In genomic region chr4:85045748-85046147, GRCm38 (mm10) we compare ENCODE assay signal across 27 mouse cellular contexts.
A peak's percentile ranks its signal among the peaks of the same experiment; 100 is the strongest.
DNase-seq lines count a peak whose midpoint lies in the region; ATAC-seq and TF ChIP-seq lines count a peak whose summit lies in the region.
"Had no signal": no experiment of that assay in that cellular context is flagged by ENCODE, and none has a peak within 500 bp of the region (broad histone marks: within the 10 kb centered on the region; RNA-seq: fewer than 3 reads in every experiment).

No protein-coding gene starts in this region.

- H3K4me1 ChIP-seq in hindbrain, embryonic 10.5 days (replicated peaks), result peaks cover 8% of the 10 kb centered on the region; the same call in 1 of the 2 replicates
- no peaks in the 10 kb centered on the region for H3K4me1 ChIP-seq in hindbrain, embryonic 12.5 days
- peaks cover 7% of the 10 kb centered on the region; the same call in 1 of the 2 replicates for H3K4me1 ChIP-seq in embryonic facial prominence, embryonic 10.5 days
- H3K4me1 ChIP-seq: heart, embryonic 12.5 days; hindbrain, embryonic 15.5 days; liver, embryonic 12.5 days; neural tube, embryonic 13.5 days had no signal

- H3K27me3 ChIP-seq in hindbrain, embryonic 10.5 days (ENCODE audit: insufficient read depth, poor library complexity, severe bottlenecking), result no peaks in the 10 kb centered on the region
- H3K27me3 ChIP-seq in hindbrain, embryonic 12.5 days, result no peaks in the 10 kb centered on the region
- no peaks in the 10 kb centered on the region for H3K27me3 ChIP-seq in embryonic facial prominence, embryonic 10.5 days (replicated peaks; ENCODE audit: low read depth, poor library complexity, severe bottlenecking)
- H3K27me3 ChIP-seq: CH12.LX; heart, embryonic 12.5 days; hindbrain, embryonic 15.5 days; liver, embryonic 12.5 days; neural tube, embryonic 13.5 days had no signal

- H3K36me3 ChIP-seq in hindbrain, embryonic 10.5 days, result no peaks in the 10 kb centered on the region
- no peaks in the 10 kb centered on the region for H3K36me3 ChIP-seq in hindbrain, embryonic 12.5 days
- H3K36me3 ChIP-seq in embryonic facial prominence, embryonic 10.5 days (replicated peaks), result no peaks in the 10 kb centered on the region; the same call in 1 of the 2 replicates
- H3K36me3 ChIP-seq: heart, embryonic 12.5 days; hindbrain, embryonic 15.5 days; liver, embryonic 12.5 days; neural tube, embryonic 13.5 days had no signal

- no peak for ATAC-seq in hindbrain, embryonic 12.5 days (ENCODE audit: low FRiP score)
- no peak for ATAC-seq in inflammation-experienced regulatory T-cells, adult 6 months
- ATAC-seq: liver, embryonic 12.5 days; liver, postnatal 0 days had no signal

- no peak overlapping the region for H3K4me3 ChIP-seq in hindbrain, embryonic 10.5 days
- H3K4me3 ChIP-seq in hindbrain, embryonic 12.5 days, result no peak overlapping the region
- no peak overlapping the region for H3K4me3 ChIP-seq in embryonic facial prominence, embryonic 10.5 days
- no peak overlapping the region for H3K4me3 ChIP-seq in left cerebral cortex, adult 2 months
- H3K4me3 ChIP-seq: gastrocnemius, adult 2 months; heart, embryonic 12.5 days; hindbrain, embryonic 15.5 days; liver, embryonic 12.5 days; neural tube, embryonic 13.5 days had no signal

- peak; percentile 5 for DNase-seq in embryo, embryonic 10 days (ENCODE audit: low spot score)
- no peak for DNase-seq in embryo, embryonic 9.5 days (ENCODE audit: extremely low spot score)
- DNase-seq in hindbrain, embryonic 10.5 days (ENCODE audit: low spot score), result no peak
- DNase-seq in ZHBTc4 (ENCODE audit: low read depth, low spot score), result peak; percentile 18
- DNase-seq in embryonic facial prominence, embryonic 10.5 days (ENCODE audit: low spot score), result no peak
- DNase-seq in left cerebral cortex, adult 2 months (ENCODE audit: extremely low spot score in 1 of 2, low spot score in 2 of 2), result no peak
- DNase-seq: adrenal gland, postnatal 14 days; cerebellum, adult 2 months; cerebellum, postnatal 14 days; gastrocnemius, adult 2 months; gastrocnemius, postnatal 36 days; heart, adult 18-20 months; heart, postnatal 4 days; kidney, adult 18-20 months; kidney, postnatal 4 days; left cerebral cortex, postnatal 4 days; liver, postnatal 0 days; lung, postnatal 36 days; right cerebral cortex, postnatal 4 days; thymus, postnatal 4 days had no signal

- TF ChIP-seq CTCF in left cerebral cortex, adult 2 months (IDR thresholded peaks at IDR 0.05), result no peak

- H3K27ac ChIP-seq in hindbrain, embryonic 10.5 days, result peak overlapping the region; percentile 31; the same call in 1 of the 2 replicates
- no peak overlapping the region for H3K27ac ChIP-seq in hindbrain, embryonic 12.5 days
- 0 out of 2 replicates have a peak overlapping the region, but pooled peaks have one; percentile 14 for H3K27ac ChIP-seq in embryonic facial prominence, embryonic 10.5 days (replicated peaks)
- no peak overlapping the region for H3K27ac ChIP-seq in left cerebral cortex, adult 2 months
- H3K27ac ChIP-seq: gastrocnemius, adult 2 months; hindbrain, embryonic 15.5 days; liver, embryonic 12.5 days; neural tube, embryonic 13.5 days had no signal

- intact Hi-C loops in left cerebral cortex, adult 2 months (cut with DNase I), result no loop called here

- no peaks in the 10 kb centered on the region for H3K9me3 ChIP-seq in hindbrain, embryonic 10.5 days
- no peaks in the 10 kb centered on the region for H3K9me3 ChIP-seq in hindbrain, embryonic 12.5 days (replicated peaks)
- H3K9me3 ChIP-seq in embryonic facial prominence, embryonic 10.5 days, result no peaks in the 10 kb centered on the region
- H3K9me3 ChIP-seq: heart, embryonic 12.5 days; hindbrain, embryonic 15.5 days; liver, embryonic 12.5 days; neural tube, embryonic 13.5 days had no signal

- no peak overlapping the region for H3K9ac ChIP-seq in hindbrain, embryonic 12.5 days
- H3K9ac ChIP-seq: heart, embryonic 12.5 days; hindbrain, embryonic 15.5 days; liver, embryonic 12.5 days; liver, postnatal 0 days; neural tube, embryonic 13.5 days had no signal

- no peak overlapping the region for H3K4me2 ChIP-seq in hindbrain, embryonic 12.5 days (replicated peaks)
- H3K4me2 ChIP-seq: heart, embryonic 12.5 days; hindbrain, embryonic 15.5 days; liver, embryonic 12.5 days; neural tube, embryonic 13.5 days had no signal

- 17% methylated on average over 2 of the region's 2 CpGs for WGBS in hindbrain, embryonic 10.5 days
- 28% methylated on average over 2 of the region's 2 CpGs for WGBS in hindbrain, embryonic 12.5 days
- WGBS in embryonic facial prominence, embryonic 10.5 days, result 18% methylated on average over 2 of the region's 2 CpGs

Comparison
In these comparisons a context has a peak if more than half of its experiments do, and no peak if none do; other contexts are left out.
1. DNase-seq: peak in embryo, embryonic 10 days (single experiment) and ZHBTc4 (single experiment); none in embryo, embryonic 9.5 days (single experiment), hindbrain, embryonic 10.5 days (single experiment), embryonic facial prominence, embryonic 10.5 days (single experiment) and left cerebral cortex, adult 2 months (0 of 2).
2. H3K27ac ChIP-seq: peak in hindbrain, embryonic 10.5 days (single experiment) and embryonic facial prominence, embryonic 10.5 days (single experiment); none in hindbrain, embryonic 12.5 days (single experiment) and left cerebral cortex, adult 2 months (single experiment).